Mouse (Mus musculus) thymus, postnatal 4 days (tissue): ENCODE results near the gene Ticam1.

Source experiments
- DNase-seq: peaks from one replicate; pipeline ENCODE4 v3.0.0; 2021

Gene Ticam1

DNA sequence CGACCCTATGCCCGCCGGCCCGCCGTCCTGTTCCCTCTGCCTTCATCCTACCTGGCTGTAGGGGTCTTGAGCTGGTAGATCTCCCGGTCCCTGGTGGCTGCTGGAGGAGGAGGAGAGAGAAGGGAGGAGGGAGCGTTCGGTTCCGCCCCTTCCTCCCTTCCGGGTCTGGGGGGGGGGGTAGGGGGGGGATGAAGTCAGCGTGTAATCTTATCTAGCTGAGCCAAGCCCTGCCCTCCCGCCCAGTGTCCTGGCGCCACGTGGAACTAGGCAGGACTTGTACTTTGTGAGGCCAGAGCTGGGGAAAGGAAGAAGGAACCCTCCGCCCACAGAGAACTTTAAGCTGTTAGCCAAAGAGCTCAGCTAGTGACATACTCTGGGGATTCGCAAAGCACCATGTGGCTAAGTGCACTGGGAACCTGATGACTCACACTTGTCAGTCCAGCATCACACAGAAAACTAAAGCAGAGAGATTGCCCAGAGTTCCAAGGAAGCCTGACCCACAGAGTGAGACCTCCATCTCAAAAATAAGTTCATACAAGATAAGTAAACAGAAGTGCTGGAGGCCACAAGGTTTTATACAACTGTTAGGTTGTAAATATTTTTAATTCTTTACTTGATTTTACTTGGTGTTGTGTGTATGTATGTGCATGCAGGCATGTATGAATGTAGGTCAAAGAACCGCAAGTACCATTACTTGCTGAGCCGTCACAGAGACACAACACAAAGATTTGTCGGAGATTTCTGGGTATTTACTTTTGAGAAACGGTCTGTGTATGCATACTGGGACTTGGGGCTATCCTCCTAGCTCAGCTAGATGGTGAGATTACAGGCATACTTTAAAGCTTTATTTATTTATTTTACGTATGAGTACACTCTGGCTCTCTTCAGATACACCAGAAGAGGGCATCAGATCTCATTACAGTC, at the start of gene Ticam1:
TSS of gene Ticam1 (minus strand) at position 144 of the 924 bp plus-strand sequence.
- peak; percentile 69 for DNase-seq

DNA sequence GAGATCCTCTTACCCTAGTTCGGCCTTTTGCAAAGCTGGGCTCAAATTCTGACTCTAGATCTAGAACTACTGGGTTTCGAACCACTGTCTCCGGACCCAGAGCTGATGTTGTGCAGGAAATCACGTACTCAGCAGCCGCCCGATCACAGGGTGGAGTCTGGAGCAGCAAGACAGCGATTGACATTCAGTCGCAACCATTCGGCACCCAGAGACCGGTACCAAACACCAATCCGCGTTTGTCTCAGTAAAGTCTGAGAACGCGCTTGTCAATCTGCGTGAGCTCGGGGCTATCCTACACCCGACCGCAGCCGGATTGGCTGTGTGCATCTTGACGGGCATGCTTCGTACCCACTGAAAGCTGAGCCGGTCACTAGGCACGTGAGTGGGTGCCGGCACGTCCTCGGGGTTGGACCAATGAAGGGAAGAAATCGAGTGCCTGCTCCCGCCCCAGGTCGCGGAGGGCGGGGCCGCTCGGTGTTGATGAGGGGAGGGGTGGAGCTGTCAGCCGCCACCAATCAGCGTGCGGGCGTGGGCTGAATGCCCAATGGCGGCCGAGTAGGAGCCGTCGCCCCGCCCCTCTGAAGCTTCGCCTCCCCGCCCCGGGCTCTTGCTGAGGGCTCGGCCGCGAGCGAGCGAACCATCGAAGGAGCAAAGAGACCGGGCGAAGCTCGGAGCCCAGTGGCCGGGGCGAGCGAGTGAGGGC, 49.0 kb upstream of the Ticam1 start, which contains the start of gene Kdm4b:
TSS of gene Kdm4b (plus strand) at position 613 of the 703 bp plus-strand sequence.
- peak; percentile 99 for DNase-seq

DNA sequence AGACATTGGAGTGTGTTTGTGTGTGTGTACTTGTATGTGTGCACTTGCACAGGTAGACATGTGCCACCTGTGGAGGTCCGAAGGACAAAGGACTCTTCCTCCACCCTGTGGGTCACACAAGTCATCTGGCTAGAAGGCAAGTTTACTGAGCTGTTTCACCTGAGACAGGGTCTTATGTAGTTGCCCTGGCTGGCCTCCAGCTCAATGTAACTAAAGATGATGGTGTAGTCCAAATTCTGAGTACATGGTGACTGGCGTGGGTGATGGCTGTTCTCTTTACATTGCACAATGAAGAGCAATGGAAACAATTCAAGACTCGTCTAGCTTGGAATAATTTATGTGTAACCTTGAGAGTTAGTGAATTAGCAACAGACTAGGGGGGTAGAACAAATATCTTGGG, 47.8 kb upstream of the Ticam1 start:
- DNase-seq: no peak

DNA sequence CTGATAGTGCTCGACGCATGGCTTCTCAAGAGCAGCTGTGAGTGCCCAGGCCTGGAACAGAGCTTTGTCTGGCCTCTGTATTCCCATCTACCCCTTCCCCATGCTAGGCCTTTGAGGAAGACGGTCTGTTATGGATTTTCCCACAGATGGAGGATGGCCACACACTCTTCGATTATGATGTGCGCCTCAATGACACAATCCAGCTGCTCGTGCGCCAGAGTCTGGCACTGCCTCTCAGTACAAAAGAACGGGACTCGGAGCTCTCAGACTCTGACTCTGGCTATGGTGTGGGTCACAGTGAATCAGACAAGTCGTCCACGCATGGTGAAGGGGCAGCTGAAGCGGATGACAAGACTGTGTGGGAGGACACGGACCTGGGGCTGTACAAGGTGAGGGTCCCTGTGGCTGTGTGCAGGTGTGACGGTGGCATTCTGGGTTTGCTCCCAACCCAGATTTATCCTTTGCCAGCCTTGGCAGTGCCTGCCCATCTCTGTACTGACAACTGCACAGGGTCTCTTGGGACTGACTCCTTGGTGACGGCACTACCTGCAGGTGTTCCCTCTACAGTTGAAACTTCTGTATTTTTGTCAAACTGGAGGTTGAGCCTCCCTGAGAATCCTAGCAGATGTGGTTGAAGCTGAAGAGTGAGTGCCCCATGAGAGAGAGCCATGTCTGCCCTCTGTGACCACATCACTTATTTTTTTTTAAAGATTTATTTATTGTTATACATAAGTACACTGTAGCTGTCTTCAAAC, 32.8 kb upstream of the Ticam1 start:
- no peak for DNase-seq

DNA sequence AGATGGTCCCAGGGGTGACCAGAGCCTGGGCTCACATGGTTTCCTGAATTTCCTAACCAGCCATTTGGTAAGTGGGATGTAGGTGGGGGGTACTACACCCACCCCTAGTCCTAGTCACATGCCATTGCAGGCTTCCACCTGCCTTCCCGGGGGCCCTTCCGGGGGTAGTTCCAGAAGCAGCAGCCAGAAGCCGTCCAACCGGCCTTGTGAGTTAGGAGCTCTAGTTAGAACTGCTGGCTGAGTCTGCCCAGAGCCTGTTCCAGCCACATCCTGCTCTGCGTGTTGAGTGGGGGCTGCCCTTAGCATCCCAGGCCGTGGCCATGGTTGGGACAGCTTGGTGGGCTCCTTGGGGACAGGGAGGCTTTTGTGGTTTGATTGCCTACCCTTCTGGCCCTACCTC, 31.5 kb upstream of the Ticam1 start:
- DNase-seq: peak; percentile 12

DNA sequence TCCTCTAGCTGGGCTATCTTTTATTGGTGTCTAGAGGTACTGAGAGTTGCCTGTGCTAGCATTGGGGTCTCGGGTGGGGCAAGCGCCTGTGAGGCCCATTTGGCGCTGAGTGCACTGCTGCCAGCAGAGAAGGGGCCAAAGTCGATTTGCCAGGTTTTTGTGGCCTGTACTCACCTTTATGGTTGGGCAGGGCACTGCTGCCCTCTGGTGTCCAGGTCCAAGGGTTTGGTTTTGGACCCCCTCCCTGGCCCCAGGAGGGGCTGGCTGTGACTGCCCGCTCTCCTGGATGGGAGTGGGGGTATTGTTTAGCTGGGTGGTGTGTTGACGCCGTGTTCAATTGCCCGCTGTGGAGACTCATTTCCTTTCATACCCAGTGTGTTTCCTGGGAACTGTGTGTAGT, 29.2 kb upstream of the Ticam1 start:
- peak; percentile 71 for DNase-seq

DNA sequence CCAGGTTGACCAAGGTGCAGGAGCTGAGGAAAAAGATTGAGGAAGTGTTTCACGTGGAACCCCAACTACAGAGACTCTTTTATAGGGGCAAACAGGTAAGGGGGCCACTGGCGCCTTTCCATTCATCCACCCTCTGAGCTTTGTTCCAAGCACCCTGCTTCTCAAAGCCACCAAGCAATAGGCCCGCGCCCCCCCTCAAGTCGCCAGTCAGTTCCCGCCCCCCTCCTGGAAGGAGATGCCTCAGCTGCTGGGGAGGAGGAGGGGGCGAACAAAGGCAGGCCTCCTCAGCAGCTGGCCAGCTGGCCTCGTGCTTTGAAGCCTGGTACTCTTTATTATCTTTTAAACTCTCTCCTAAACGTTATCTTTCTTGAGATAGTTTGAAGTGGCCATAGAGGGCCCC, 28.6 kb upstream of the Ticam1 start:
- peak; percentile 56 for DNase-seq

DNA sequence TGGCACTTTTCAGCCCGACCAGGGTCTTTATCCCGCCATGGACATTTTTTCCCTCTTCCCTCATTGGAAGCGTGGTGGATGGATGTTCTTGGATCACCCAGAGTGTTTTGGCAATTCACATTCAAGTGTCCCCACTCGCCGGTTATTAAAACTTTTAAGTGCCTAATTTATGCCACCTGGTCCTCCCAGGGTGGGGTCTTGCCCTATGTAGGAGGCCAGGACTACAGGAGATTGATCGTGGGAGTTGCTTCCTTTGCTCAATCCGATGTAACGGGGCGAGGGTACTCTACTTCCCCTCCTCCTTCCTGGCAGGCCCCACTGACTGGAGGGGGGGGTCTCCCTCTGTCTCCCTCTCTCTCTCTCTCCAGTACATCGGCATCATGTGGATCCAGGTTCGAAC, 28.1 kb upstream of the Ticam1 start:
- DNase-seq: no peak

DNA sequence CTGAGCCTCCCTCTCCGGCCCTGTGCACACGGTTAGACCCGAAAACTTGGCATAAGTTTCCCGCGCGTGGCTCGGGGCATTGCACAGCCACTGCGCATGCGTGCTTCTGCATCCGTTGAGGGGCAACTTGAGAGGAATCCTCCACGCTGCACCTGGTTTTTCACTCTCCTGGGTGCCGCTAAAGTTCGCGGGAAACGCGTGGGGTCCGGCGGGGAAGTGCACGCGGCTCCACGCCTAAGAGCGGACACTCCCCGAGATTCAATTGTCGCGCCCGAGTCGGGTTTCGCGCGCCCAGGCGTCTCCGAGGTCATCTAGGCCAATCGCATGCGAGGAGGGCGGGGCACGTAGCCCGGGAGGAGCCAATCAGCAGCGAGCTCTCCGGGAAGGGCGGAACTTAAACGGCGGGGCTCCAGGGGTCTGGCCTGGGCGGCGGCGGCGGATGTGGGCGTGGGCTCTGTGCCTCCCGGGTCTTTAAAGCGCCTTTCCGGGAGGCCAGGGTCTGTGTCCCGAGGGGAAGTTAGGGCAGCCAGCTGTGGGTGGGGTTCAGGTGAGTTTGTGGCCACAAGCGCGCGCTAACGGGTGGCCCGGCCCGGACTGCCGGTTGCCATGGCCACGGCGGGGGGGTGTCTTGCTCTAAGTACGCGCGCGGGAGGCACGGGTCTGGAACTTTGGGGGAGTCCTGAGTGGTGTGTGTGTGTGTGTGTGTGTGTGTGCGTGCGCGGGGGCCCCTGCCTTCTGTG, 27.4 kb upstream of the Ticam1 start:
- peak; percentile 98 for DNase-seq

DNA sequence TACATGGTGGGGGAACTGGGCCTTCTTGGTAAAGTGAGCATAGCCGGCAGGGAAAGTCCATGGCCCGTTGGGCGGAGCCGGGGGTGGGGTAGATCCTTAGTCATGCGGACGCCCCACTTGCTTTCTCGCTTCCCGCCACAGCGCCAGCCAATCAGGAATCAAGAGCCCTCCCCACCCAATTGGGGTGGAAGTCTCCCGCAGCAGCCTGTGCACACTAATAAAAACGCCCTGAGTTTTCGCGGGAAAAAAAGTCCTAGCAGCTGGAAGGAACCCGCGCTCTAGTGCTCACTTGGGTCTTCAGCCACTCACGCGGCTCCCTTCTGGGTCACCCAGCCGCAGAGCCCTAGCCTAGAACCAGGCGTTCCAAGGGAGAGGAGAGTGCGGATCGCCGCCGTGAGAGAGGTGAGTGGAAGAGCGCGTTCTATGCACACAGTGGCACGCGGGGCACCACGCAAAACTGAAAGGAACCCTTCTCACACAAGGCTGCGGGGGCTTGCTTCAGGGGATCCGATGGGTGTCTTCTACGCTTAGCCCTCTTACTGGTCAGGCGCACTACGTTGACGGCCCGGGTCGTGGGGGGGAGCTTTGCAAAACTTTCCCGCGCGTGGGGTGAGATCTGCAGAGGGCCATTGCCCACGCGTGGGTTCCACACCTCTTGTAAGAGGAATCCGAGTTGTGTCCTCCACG, 26.7 kb upstream of the Ticam1 start, which contains the start of gene Uhrf1:
TSS of gene Uhrf1 (plus strand) at position 162 of the 687 bp plus-strand sequence.
- peak; percentile 84 for DNase-seq

DNA sequence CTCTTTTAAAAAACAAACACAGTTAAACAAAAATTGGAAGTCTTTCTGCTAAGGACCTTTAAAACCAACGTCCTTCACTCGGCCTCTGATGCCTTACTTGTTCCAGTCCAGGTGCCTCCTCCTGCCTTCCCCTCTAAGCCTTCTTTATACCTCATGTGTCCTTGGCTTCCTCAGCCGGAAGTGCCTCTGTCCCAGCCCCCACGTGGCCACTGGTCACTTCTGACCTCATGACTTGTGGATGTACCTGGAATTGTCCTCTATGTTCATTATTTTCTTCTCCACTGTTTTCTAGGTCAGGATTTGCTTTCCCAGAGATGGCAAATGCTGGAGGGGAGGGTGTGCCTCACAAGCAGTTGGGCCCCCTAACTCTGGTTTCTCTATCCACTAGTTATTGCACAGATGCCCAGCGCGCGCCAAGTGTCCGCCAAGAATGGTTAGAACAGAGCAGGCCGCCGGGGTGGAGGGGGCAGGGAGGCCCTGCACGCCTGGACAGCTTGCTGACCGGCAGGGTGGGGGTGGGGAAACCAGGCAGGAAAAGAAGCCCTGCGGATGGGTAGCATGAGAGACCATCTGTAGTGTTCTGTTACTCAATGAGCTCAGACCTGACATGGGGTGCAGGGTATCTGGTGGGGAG, 25.9 kb upstream of the Ticam1 start:
- peak; percentile 47 for DNase-seq

DNA sequence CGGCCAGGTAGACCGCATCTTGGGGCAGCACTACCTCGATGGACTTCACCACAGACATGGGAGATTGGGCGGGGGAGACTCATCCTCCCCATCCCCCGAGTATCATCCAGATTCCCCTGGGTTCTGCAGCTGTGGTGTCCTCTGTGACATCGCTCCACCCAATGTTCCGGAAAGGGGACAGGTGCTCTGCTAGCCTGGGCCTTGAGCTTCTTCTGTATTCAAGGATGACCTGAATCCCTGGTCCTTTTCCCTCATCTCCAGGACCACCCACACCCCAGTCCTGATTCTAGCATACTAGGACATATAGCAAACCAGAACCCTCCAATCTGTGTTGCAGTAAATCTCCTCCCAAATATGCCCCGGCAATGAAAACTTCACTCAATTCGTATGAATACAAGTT, 23.6 kb upstream of the Ticam1 start, which contains the start of gene Arrdc5:
TSS of gene Arrdc5 (minus strand) at position 101 of the 400 bp plus-strand sequence.
- DNase-seq: no peak

DNA sequence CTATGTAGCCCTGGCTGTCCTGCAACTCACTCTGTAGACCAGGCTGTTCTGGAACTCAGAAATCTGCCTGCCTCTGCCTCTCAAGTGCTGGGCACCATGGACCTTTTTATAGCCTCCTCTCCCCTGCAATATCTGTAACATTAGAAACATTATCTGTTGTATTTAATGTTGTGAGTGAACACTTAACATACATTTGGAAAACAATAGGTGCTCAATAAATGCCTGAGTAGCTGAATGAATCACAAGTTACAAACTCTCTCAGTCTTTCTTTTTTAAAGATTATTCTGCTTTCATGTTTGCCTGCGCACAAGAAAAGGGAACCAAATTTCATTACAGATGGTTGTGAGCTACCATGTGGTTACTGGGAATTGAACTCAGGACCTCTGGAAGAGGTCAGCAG, 21.7 kb upstream of the Ticam1 start:
- no peak for DNase-seq

DNA sequence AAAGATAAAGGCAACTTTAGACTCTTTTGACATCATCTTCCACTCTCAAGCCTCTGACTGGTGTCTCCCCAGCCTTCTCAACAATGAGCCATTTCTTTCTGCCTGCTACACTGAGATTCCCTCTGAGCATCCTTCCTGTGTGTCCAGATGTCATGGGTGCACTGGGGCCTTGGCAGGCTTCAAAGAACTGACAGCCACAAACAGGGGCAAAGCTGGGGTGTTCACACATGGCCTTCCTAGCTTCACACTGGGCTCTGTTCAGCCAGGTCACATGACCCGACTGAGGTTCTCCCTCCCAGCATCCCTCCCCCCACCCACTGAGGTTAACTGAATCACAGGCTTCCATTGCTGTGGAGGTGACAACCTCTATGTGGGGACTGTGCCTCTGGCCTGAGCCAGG, 19.6 kb upstream of the Ticam1 start:
- DNase-seq: peak; percentile 47

DNA sequence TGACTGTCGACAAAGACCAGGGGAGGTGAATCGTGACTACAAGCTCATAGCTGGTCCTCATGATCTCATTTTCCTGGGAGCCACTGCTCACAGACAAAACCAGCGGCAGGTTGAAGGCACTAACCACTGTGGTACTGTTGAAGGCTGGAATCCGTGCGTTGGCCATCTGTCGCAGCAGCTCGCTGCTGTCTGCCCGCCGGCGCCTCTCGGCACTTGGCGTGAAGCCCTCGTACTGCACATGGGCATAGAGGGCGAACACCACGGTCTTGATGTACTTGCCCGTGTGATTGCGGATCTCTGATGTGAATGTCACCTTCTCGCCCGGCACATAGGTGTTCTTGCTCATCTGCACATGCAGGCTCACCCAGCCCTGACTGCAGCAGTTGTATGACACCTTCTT, 17.7 kb upstream of the Ticam1 start:
- peak; percentile 54 for DNase-seq

DNA sequence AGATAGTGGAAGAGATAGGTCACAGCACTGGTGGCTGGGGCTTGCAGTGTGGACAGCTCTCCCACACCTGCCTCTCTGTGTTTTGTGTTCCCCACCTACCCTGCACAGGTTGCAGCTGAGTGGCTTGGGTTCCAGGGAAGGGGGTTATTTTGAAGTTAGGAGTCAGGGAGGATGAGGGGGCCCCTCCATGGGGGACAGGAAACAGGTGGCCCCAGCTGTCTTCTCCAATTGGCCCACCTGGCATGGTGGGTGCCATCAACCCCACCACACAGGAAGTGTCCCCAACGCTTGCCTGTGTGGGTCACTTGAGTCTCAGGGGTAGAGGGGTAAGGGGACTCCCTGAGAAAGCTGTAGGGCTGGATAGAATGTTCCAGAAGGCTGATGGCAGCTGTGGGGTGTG, 16.7 kb upstream of the Ticam1 start:
- peak; percentile 82 for DNase-seq

DNA sequence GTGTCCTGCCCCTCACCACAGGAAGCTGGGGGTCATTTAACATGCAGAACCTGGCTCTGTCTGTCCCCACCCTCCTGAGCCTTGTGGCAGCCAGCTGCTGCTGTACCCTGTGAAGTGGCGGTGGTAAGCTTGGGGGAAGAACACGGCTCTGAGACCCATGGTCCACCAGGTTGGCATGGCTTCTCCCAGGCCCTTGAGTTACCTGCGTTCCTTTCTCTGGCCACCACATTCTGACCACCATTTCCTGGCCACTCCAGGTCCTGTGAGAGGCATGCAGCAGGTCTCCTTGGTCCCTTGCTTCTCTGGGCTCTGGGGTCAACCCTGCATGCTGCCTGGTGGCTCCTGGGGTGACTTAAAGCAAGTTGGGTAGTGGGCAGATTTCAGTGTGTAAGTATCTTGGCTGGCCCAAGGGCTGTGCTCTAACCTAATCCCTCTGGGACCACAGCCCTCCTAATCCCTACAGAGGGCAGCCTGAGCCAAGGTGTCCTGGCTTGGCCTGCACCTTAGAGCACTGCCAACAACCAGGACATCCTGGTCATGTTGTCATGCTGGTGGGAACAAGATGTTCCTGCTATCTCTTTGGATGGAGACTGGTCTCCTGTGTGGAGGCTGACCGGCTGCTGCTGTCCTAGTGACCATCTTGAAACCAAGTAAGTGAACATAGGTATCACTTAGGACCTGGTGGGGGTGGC, 16.1 kb upstream of the Ticam1 start, which contains the start of gene Plin3:
TSS of gene Plin3 (minus strand) at position 343 of the 692 bp plus-strand sequence.
- peak; percentile 67 for DNase-seq

DNA sequence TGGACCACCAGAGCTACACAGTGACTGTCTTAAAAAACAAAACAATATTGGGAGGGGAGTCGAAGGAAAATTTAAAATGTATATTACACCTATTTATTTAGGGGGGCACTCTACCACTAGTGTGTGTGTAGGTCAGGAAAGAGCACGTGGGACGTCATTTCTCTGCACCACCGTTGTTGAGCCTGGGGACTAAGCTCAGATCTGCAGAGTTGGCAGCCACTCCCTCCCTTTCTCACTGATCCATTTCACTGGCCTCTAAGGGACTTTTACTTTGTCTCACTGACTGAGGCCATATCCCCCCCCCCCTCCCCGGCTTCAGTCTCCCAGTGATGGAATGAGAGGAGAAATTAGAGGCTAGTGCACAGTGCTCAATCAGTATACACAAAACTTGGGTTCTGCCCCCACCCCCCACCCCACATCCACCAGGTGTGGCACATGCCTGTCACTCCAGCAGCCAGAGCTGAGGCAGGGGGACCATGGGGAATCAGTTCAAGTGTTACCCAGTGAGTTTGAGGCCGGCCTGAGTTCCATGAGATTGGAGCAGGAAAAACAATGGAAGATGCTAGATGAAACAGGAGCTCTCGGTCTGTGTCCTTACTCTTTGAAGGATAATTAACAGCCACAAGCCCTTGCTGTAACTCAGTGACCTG, 15.4 kb upstream of the Ticam1 start:
- DNase-seq: peak; percentile 70

DNA sequence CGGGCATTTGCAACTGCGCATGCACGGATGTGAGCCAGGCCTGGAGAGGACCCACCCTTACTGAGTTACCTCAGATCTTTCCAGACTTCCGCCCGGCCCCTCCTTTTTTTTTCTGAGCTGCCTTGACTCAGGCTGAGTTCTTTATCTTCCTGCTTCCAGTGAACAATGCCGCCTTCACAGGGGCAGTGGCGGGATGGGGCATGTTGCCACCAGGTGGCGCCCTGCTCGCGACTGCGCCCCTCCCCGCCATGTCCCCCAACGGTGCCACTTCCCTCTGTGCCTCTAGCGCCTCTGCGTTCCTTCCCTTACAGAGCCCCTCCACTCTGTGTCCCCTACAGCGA, 14.6 kb upstream of the Ticam1 start:
- DNase-seq: peak; percentile 98
